Mouse (Mus musculus): ENCODE data around the gene Jade1.

DNA sequence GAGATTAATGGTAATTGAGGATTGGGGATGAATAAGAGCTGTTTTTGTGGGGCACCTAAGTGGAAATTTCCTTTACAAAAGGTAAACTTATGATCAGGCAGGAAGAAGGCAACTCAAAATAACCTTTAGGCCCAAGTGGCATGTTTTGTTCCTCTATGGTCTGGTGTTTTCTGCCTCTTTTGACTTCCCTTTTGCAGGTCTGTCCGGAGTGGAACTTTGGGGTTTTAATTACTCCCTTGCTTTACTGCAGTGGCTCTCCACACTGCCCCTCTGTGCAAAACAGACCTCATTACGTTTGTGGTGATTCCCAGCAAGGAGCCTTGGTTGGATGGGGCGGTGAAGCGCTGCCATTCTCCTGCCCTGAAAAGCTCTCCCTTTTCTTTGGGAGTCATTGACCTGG is 24.3 kb downstream of the Jade1 start:
- TF ChIP-seq CTCF (IDR thresholded peaks at IDR 0.05; ENCODE audit: low read depth, low read length), result no peak
- no peak for TF ChIP-seq POLR2A (IDR thresholded peaks at IDR 0.05; ENCODE audit: insufficient read depth, low read length)
- TF ChIP-seq EP300 (IDR thresholded peaks at IDR 0.05; ENCODE audit: insufficient read depth, low read depth, low read length), result no peak
